23 mouse cellular contexts compared by ENCODE assay signal in the genomic region with DNA sequence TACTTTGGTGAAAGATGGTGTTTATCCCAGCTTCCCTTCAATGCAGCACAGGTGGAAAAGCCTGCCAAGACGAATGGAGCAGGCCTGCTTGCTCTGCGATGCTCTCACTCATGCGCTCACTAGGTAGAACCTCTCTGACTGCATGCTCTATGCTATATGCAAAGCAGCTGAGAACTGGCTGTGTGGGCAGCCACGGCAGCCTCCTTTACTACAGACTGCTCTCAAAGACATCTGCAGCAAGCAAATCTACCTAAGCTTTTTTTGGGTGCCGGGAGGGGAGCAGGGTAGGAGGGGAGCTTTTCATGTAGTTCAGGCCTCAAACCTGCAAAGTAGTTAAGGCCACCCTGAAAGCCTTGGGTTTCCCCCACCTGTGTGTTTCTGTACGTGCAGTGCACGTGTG.
DNase-seq lines count a peak whose midpoint lies in the region; ATAC-seq and TF ChIP-seq lines count a peak whose summit lies in the region.
"Had no signal": no experiment of that assay in that cellular context is flagged by ENCODE, and none has a peak within 500 bp of the region (broad histone marks: within the 10 kb centered on the region; RNA-seq: fewer than 3 reads in every experiment).

No protein-coding gene starts in this region.

- TF ChIP-seq CTCF in gastrocnemius, adult 2 months (IDR thresholded peaks at IDR 0.05): no peak

- H3K9ac ChIP-seq in hindbrain, embryonic 13.5 days: no peak overlapping the region
- H3K9ac ChIP-seq in midbrain, embryonic 13.5 days (replicated peaks): no peak overlapping the region
- H3K9ac ChIP-seq: forebrain, embryonic 15.5 days; heart, embryonic 15.5 days; hindbrain, embryonic 15.5 days; limb, embryonic 13.5 days; liver, embryonic 13.5 days; midbrain, embryonic 12.5 days had no signal

- no peaks in the 10 kb centered on the region for H3K27me3 ChIP-seq in hindbrain, embryonic 13.5 days
- no peaks in the 10 kb centered on the region for H3K27me3 ChIP-seq in midbrain, embryonic 13.5 days
- H3K27me3 ChIP-seq: forebrain, embryonic 15.5 days; heart, embryonic 15.5 days; hindbrain, embryonic 15.5 days; limb, embryonic 13.5 days; liver, embryonic 13.5 days; midbrain, embryonic 12.5 days; Patski had no signal

- H3K36me3 ChIP-seq in hindbrain, embryonic 13.5 days: peaks cover 80% of the 10 kb centered on the region
- peaks cover 80% of the 10 kb centered on the region for H3K36me3 ChIP-seq in midbrain, embryonic 13.5 days

- H3K4me1 ChIP-seq in hindbrain, embryonic 13.5 days (replicated peaks): no peaks in the 10 kb centered on the region
- no peaks in the 10 kb centered on the region for H3K4me1 ChIP-seq in midbrain, embryonic 13.5 days (replicated peaks)
- H3K4me1 ChIP-seq: forebrain, embryonic 15.5 days; heart, embryonic 15.5 days; hindbrain, embryonic 15.5 days; limb, embryonic 13.5 days; liver, embryonic 13.5 days; midbrain, embryonic 12.5 days had no signal

- H3K9me3 ChIP-seq in hindbrain, embryonic 13.5 days: no peaks in the 10 kb centered on the region
- no peaks in the 10 kb centered on the region for H3K9me3 ChIP-seq in midbrain, embryonic 13.5 days
- H3K9me3 ChIP-seq: forebrain, embryonic 15.5 days; G1E; heart, embryonic 15.5 days; hindbrain, embryonic 15.5 days; limb, embryonic 13.5 days; liver, embryonic 13.5 days; midbrain, embryonic 12.5 days had no signal

- no peak overlapping the region for H3K4me3 ChIP-seq in hindbrain, embryonic 13.5 days
- no peak overlapping the region for H3K4me3 ChIP-seq in gastrocnemius, adult 2 months
- no peak overlapping the region for H3K4me3 ChIP-seq in midbrain, embryonic 13.5 days (replicated peaks)
- H3K4me3 ChIP-seq: forebrain, embryonic 15.5 days; heart, embryonic 15.5 days; hindbrain, embryonic 15.5 days; limb, embryonic 13.5 days; liver, embryonic 13.5 days; midbrain, embryonic 12.5 days had no signal

- ATAC-seq in hindbrain, embryonic 13.5 days (ENCODE audit: low FRiP score): no peak
- no peak for ATAC-seq in midbrain, embryonic 13.5 days
- ATAC-seq: forebrain, embryonic 15.5 days; Patski had no signal

- H3K4me2 ChIP-seq in hindbrain, embryonic 13.5 days: no peak overlapping the region
- no peak overlapping the region for H3K4me2 ChIP-seq in midbrain, embryonic 13.5 days (replicated peaks)
- H3K4me2 ChIP-seq: forebrain, embryonic 15.5 days; heart, embryonic 15.5 days; hindbrain, embryonic 15.5 days; limb, embryonic 13.5 days; liver, embryonic 13.5 days; midbrain, embryonic 12.5 days had no signal

- no peak overlapping the region for H3K27ac ChIP-seq in hindbrain, embryonic 13.5 days
- no peak overlapping the region for H3K27ac ChIP-seq in gastrocnemius, adult 2 months
- no peak overlapping the region for H3K27ac ChIP-seq in midbrain, embryonic 13.5 days
- H3K27ac ChIP-seq: forebrain, embryonic 15.5 days; heart, embryonic 15.5 days; hindbrain, embryonic 15.5 days; limb, embryonic 13.5 days; liver, embryonic 13.5 days; midbrain, embryonic 12.5 days had no signal

- DNase-seq in frontal cortex, adult 2 months (ENCODE audit: extremely low spot score in 1 of 2, low spot score in 1 of 2): peak; percentile 20 to 59
- no peak for DNase-seq in frontal cortex, postnatal 14 days (ENCODE audit: low spot score in 2 of 2)
- peak; percentile 14 to 16 for DNase-seq in spleen, postnatal 36 days (ENCODE audit: low spot score in 2 of 2)
- DNase-seq in spleen, postnatal 14 days (ENCODE audit: low spot score in 2 of 2): no peak
- DNase-seq in left cerebral cortex, postnatal 36 days (ENCODE audit: low spot score in 2 of 2): peak; percentile 41 to 44
- DNase-seq in gastrocnemius, adult 2 months: no peak
- DNase-seq: adrenal gland, adult 2 months; cerebellum, adult 9-10 months; heart, postnatal 36 days; kidney, adult 2 months; kidney, postnatal 10 days; liver, embryonic 13.5 days; lung, adult 2 months; thymus, postnatal 14 days had no signal

- WGBS in hindbrain, embryonic 13.5 days: 96% methylated on average over 7 of the region's 7 CpGs
- WGBS in midbrain, embryonic 13.5 days: 96% methylated on average over 7 of the region's 7 CpGs

- intact Hi-C loops in left cerebral cortex, postnatal 36 days (cut with DNase I): no loop called here
- intact Hi-C loops in gastrocnemius, adult 2 months (cut with DNase I): no loop called here

Comparison
In these comparisons a context has a peak if more than half of its experiments do, and no peak if none do; other contexts are left out.
1. DNase-seq: peak in frontal cortex, adult 2 months (2 of 2), spleen, postnatal 36 days (2 of 2) and left cerebral cortex, postnatal 36 days (2 of 2); none in frontal cortex, postnatal 14 days (0 of 2), spleen, postnatal 14 days (0 of 2) and gastrocnemius, adult 2 months (single experiment).